Mouse (Mus musculus) 416B (cell line): ENCODE data around the gene Ltbp2.
A peak's percentile ranks its signal among the peaks of the same experiment; 100 is the strongest.

Experiments used
- DNase-seq: peaks from one replicate; pipeline ENCODE4 v3.0.0; 2011; ENCODE audit warnings: low read depth

Ltbp2 gene

DNA sequence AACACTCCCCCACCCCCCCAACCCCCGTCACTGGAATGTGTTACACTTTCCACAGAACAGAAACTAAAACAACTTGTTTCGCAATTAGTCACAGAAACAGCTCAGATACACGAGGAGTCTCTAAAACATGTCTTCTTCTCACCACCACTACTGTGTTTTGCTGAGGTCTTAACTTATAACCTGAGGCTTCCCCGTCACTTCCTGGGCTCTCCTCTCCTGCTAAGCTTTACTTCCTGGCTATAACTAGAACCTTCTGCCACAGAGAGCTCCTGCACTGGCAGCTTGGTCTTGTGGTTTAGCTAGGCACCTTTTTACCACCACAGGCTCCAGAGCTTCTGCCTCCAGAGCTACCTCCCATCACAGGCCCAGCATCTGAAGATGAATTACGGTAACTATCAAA is 113.8 kb downstream of the Ltbp2 start:
- peak; percentile 71 for DNase-seq

DNA sequence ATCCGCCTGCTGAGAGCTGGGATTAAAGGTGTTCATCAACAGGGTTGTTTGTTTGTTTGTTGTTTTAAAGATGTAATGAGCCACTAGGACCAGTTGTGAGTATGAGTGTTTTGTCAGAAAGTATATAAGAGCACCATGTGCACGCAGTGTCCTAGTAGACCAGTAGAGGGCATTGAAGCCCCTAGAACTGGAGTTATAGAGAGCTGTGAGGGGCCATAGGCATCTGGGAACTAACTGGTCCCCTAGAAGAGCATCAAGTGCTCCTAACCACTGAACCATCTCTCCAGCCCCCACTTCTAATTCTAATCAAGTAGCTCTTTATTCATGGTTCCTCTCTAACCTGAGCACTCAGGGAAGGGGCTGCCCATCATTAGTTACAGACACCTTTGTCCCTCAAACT is 117.3 kb downstream of the Ltbp2 start:
- peak; percentile 68 for DNase-seq

DNA sequence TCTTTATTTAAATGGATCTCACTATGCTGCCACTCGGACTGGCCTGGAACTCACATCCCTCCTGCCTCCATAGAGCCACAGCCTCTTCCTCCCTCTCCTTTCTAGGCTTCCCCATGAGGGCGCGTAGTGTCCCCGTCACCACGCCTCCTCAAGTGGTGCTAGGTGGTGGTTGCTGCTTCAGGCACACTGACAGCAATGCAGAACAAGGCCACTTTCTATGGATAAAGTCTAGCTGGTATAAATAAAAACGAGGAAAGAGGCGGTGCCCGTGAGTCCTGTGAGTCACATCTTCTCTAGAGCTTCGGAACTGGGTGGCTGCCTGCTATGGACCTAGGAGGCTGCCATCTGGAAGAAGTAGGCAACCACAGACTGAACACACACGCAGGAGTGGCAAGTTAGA is 120.3 kb downstream of the Ltbp2 start:
- no peak for DNase-seq

DNA sequence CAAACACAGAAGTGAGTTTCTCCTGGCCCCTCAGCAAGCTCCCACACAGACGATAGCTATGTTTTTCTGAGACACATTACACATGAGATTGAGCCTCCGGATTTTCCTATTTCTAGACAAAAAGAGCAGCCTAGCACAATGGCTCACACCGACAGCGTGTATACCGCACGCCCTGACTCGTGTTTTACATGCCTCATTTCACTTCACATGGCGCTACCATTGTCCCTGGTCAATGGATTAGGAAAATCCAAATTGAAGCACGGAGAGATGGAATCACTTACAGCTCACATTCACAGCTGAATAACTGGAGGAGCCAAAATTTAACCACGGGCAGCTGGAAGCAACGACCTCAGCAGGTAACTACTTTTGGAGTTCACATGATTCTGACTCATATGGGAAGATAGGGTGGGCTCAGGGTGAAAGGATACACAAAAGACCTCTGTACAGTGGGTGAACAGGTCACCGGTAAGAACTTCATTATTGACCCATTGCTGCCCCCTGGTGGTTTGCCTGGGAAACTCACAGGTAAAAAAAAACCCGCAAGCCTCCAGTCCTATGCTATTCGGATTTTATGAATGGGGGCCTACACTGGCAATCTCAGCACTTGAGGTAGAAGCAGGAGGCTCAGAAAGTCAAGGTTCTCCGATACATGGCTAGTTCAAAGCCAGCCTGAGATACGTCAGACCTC is 121.2 kb downstream of the Ltbp2 start:
- peak; percentile 64 for DNase-seq

DNA sequence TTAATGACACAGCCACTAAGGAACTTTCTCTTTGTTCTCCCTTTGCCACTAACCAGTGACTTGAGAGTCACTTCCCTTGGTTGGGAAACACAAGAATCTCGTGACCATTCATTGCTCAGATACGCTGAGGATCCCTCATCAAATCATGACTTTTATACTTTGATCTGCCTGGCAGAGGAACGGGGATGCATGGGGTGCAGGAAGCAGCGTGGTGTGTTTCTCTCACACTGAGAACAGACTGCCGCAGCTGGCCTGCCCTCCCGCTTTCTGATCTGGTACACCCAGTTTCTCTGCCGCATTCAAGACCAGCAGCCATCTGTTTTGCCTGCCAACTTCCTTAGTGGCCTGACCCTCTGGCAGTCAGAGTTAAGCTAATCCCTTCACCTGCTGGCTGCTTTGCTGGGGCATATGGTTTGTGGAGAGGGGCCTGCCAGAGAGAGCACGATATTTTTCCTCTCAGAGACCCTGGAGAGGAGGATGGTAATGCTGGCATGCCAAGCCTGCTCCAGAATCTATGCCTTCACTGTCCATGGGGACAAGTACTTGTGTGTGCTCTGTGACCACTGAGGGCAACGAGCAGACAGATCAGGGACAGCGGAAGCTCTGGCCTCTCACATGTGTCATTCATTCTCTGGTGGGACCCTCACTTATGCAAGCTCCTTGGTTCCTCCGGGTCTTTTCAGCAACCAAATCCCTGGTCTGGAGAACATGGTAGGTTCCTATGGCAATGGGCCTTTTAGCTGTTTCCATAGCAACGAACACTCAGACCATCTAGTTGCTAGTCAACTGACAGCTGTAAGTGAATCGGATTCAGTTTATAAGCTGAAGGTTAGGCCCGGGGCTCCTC is 124.0 kb downstream of the Ltbp2 start:
- peak; percentile 45 for DNase-seq

DNA sequence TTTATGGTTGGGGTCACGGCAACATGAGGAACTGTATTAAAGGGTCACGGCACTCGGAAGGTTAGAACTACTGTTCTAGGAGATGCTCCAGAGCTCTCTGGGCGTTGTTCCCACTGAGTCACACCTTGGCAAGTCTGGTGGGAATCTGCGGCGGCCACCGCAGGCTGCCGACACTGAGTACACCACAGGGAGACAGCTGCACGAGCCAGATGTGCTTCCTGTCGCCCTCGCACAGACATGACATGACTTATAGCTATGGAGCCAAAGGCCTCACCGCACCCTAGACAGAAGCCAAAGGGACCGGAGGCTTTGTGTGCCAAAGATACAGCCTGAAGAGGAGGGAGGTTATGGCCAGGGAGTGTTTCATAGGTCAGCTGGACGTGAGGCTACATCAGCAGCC is 125.7 kb downstream of the Ltbp2 start:
- peak; percentile 46 for DNase-seq

DNA sequence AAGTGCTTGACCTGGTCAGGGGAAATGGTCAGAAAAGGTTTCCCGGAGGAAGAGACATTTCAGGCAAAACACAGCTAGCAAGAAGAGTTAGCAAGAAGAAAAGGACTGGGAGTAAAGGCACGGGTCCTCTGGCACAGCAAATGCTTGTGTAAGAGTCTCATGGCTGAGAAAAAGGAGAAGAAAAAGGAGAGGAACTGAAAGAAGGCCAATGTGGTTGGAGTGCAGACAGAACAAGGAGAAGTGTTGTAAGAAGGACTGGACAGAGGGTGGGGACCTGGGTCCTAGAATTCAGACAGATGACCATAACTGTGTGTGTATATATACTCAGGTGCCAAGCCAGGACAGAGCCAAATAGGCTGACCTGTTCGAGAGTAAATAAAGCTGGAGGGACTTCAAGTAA is 128.2 kb downstream of the Ltbp2 start:
- DNase-seq = peak; percentile 32

DNA sequence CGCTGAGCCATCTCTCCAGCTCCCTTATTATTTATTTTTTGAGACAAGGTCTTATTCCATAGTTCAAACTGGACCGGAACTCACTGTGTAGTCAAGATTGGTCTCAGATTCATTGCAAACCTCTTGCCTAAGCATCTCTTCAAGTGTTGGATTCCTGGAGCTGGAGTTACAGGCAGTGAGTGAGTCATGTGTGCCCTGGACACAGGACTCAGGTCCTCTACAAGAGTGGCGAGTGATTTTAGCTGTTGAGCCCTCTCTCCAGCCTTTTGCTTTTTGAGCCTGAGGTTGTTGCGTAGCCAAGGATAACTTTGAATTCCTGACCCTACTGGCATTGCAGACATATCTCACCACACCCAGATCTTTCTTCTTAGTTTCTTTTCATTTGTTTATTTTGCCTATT is 130.6 kb downstream of the Ltbp2 start:
- no peak for DNase-seq

DNA sequence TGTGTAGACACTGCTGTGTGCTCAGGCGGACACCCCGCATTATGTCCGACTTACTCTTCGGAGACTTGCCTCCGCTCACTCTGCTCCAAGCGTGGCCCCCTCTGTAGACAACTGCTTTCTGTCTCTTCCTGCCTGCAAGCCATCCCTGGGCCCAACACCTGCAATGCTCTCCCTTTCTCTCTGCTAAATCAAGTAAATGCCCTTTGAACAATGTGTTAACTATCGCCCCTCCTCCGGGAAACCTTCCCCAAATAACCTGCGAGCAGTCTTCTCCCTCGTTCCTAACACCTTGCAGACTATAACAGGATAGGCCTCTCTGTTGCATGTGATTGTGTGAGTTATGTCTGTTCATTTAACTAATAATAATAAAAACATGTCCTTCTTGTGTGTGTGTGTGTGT is 132.8 kb downstream of the Ltbp2 start:
- no peak for DNase-seq

DNA sequence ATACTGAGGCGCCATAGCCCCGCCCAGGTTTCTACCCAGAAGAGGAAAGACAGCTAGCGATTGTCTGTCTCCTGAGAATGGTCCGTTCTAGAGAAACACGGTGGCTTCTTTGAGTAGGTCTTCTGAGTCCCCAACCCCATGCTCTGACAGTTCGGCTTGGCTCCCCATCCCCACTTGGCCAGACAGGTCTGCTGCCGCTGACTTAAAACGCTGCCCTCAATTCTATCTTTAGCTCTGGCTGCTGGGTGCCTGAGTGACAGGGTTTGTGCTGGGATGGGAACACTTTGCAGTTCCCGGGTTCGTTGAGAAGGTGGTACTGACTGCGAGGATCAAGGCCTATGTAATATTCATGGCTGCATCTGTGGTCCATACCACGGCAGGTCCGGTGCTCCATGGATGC is 143.0 kb downstream of the Ltbp2 start:
- no peak for DNase-seq
